Mouse (Mus musculus): ENCODE results near the gene Bpifb6. TPM values are rescaled to one million over a fixed set of nuclear protein-coding genes. Genes with fewer than 3 reads are reported as not detected.

The Bpifb6 gene
- not detected in 2 replicates for total RNA-seq (2015)
- not detected in 2 replicates for total RNA-seq (2017)

GRCm38 (mm10) chr2:153900088-153900487 lies at the start of gene Bpifb6:
TSS of gene Bpifb6 (plus strand) at chr2:153900388.
- no peak for ATAC-seq (ENCODE audit: poor library complexity, severe bottlenecking)

- ATAC-seq (ENCODE audit: poor library complexity, severe bottlenecking) = peak; percentile 40; the same call in 1 of the 2 replicates
Measured at GRCm38 (mm10) chr2:153851030-153851360, 49.2 kb upstream of the Bpifb6 start.

GRCm38 (mm10) chr2:153853544-153853943 lies 46.6 kb upstream of the Bpifb6 start:
- no peak for ATAC-seq (ENCODE audit: poor library complexity, severe bottlenecking)

GRCm38 (mm10) chr2:153859581-153859980 lies 40.6 kb upstream of the Bpifb6 start:
- no peak for ATAC-seq (ENCODE audit: poor library complexity, severe bottlenecking)

- no peak for ATAC-seq (ENCODE audit: poor library complexity, severe bottlenecking)
Measured at GRCm38 (mm10) chr2:153860315-153860714, 39.9 kb upstream of the Bpifb6 start.

- no peak for ATAC-seq (ENCODE audit: poor library complexity, severe bottlenecking)
Measured at GRCm38 (mm10) chr2:153860715-153861114, 39.5 kb upstream of the Bpifb6 start.

GRCm38 (mm10) chr2:153861960-153862359 lies 38.2 kb upstream of the Bpifb6 start:
- ATAC-seq (ENCODE audit: poor library complexity, severe bottlenecking) = no peak

- ATAC-seq (ENCODE audit: poor library complexity, severe bottlenecking) = no peak
Measured at GRCm38 (mm10) chr2:153870984-153871383, 29.2 kb upstream of the Bpifb6 start, which contains the start of gene Sun5. TSS of gene Sun5 (minus strand) at chr2:153871084.

GRCm38 (mm10) chr2:153874745-153875144 lies 25.4 kb upstream of the Bpifb6 start, which contains the start of gene Bpifb2:
TSS of gene Bpifb2 (plus strand) at chr2:153875045.
- no peak for ATAC-seq (ENCODE audit: poor library complexity, severe bottlenecking)

GRCm38 (mm10) chr2:153899111-153899510 lies 1.1 kb upstream of the Bpifb6 start:
- no peak for ATAC-seq (ENCODE audit: poor library complexity, severe bottlenecking)

GRCm38 (mm10) chr2:153902726-153903125 lies 2.5 kb downstream of the Bpifb6 start:
- ATAC-seq (ENCODE audit: poor library complexity, severe bottlenecking) = no peak

- ATAC-seq (ENCODE audit: poor library complexity, severe bottlenecking) = no peak
Measured at GRCm38 (mm10) chr2:153906626-153907025, 6.4 kb downstream of the Bpifb6 start.

GRCm38 (mm10) chr2:153914151-153914550 lies 14.0 kb downstream of the Bpifb6 start:
- ATAC-seq (ENCODE audit: poor library complexity, severe bottlenecking) = no peak

- ATAC-seq (ENCODE audit: poor library complexity, severe bottlenecking) = no peak
Measured at GRCm38 (mm10) chr2:153917930-153918329, 17.7 kb downstream of the Bpifb6 start, which contains the start of gene Bpifb3. TSS of gene Bpifb3 (plus strand) at chr2:153918230.

- ATAC-seq (ENCODE audit: poor library complexity, severe bottlenecking) = no peak
Measured at GRCm38 (mm10) chr2:153921246-153921645, 21.1 kb downstream of the Bpifb6 start.

GRCm38 (mm10) chr2:153929871-153930413 lies 29.8 kb downstream of the Bpifb6 start:
- peak; percentile 78 for ATAC-seq (ENCODE audit: poor library complexity, severe bottlenecking)

- no peak for ATAC-seq (ENCODE audit: poor library complexity, severe bottlenecking)
Measured at GRCm38 (mm10) chr2:153931125-153931524, 30.9 kb downstream of the Bpifb6 start.

GRCm38 (mm10) chr2:153933311-153933710 lies 33.1 kb downstream of the Bpifb6 start:
- ATAC-seq (ENCODE audit: poor library complexity, severe bottlenecking) = no peak

- no peak for ATAC-seq (ENCODE audit: poor library complexity, severe bottlenecking)
Measured at GRCm38 (mm10) chr2:153935348-153935747, 35.2 kb downstream of the Bpifb6 start.

GRCm38 (mm10) chr2:153937843-153938242 lies 37.7 kb downstream of the Bpifb6 start, which contains the start of gene Bpifb4:
TSS of gene Bpifb4 (plus strand) at chr2:153938212.
- no peak for ATAC-seq (ENCODE audit: poor library complexity, severe bottlenecking)

GRCm38 (mm10) chr2:153943537-153943936 lies 43.3 kb downstream of the Bpifb6 start:
- ATAC-seq (ENCODE audit: poor library complexity, severe bottlenecking) = no peak

GRCm38 (mm10) chr2:153944567-153944966 lies 44.4 kb downstream of the Bpifb6 start:
- no peak for ATAC-seq (ENCODE audit: poor library complexity, severe bottlenecking)

GRCm38 (mm10) chr2:153952897-153953296 lies 52.7 kb downstream of the Bpifb6 start:
- ATAC-seq (ENCODE audit: poor library complexity, severe bottlenecking) = peak; percentile 65

Measured in megakaryocyte, adult 5-6 weeks (primary cell).